Mouse (Mus musculus) heart, adult 2 months (tissue): ENCODE results near the gene 4931429L15Rik. TPM values are rescaled to one million over a fixed set of nuclear protein-coding genes. Genes with fewer than 3 reads are reported as not detected.

Source experiments
- DNase-seq, 2 experiments: peaks; one replicate each; pipeline ENCODE4 v3.0.0; 2021
- H3K27ac ChIP-seq: fragments of 200-600 bp; 2 replicates; pipeline ENCODE4 v1.8.1; 2022
- H3K27me3 ChIP-seq: fragments of 200-500 bp; 2 replicates; pipeline ENCODE4 v1.6.1; 2012; ENCODE audit warnings: mild to moderate bottlenecking, low read length, inconsistent platforms, mixed read lengths; ENCODE audit not compliant: control insufficient read depth, insufficient read depth
- H3K36me3 ChIP-seq: fragments of 200-500 bp; 2 replicates; pipeline ENCODE4 v1.6.1; 2012; ENCODE audit warnings: low read length, inconsistent platforms; ENCODE audit not compliant: control insufficient read depth, insufficient read depth
- H3K4me1 ChIP-seq: fragments of 200-500 bp; 2 replicates; pipeline ENCODE4 v1.6.1; 2011; ENCODE audit warnings: low read length; ENCODE audit not compliant: control insufficient read depth, insufficient read depth
- H3K4me3 ChIP-seq: fragments of 200-600 bp; 2 replicates; pipeline ENCODE4 v1.8.1; 2022
- H3K79me2 ChIP-seq: fragments of 200-500 bp; replicated peaks from 2 replicates; pipeline ENCODE4 v1.6.1; 2012; ENCODE audit warnings: mild to moderate bottlenecking, inconsistent platforms, low read length, moderate library complexity, mixed read lengths; ENCODE audit not compliant: control insufficient read depth, insufficient read depth
- H3K9ac ChIP-seq: fragments of 200-500 bp; 2 replicates; pipeline ENCODE4 v1.6.1; 2012; ENCODE audit warnings: low read depth, mild to moderate bottlenecking, control low read depth, inconsistent platforms, low read length, mixed read lengths
- CTCF ChIP-seq: fragments of 200-600 bp; IDR thresholded peaks from 2 replicates; pipeline ENCODE4 v1.8.1; 2022; ENCODE audit warnings: antibody characterized with exemption, mild to moderate bottlenecking, moderate library complexity
- EP300 ChIP-seq: fragments of 200-500 bp; IDR thresholded peaks from 2 replicates; pipeline ENCODE4 v1.6.1; 2011; ENCODE audit warnings: low read depth, low read length, control low read depth; ENCODE audit not compliant: insufficient read depth
- POLR2A ChIP-seq: fragments of 200-500 bp; IDR thresholded peaks from 2 replicates; pipeline ENCODE4 v1.6.1; 2011; ENCODE audit warnings: mild to moderate bottlenecking, low read depth, low read length, control low read depth; ENCODE audit not compliant: insufficient read depth
- WGBS: fragments of 180-500 bp; shearing (Covaris S2); methylation state at CpG from one replicate; pipeline ENCODE4 v1.1.7; 2018; 5-methylcytosine and 5-hydroxymethylcytosine counted together
- intact Hi-C: fragments of 180-260 bp; cut with DNase I; formaldehyde crosslinking; loops from one replicate; pipeline ENCODE4 v1.15.1; 2025
- polyA plus RNA-seq: library from polyadenylated mRNA; depleted of rRNA; stranded (reverse); fragments of >200 nt; gene quantifications from 2 replicates; pipeline ENCODE4 v1.2.3, GENCODE M21; 2012
- total RNA-seq, 2 experiments: library from RNA; stranded (reverse); gene quantifications; 2 replicates each; pipeline ENCODE4 v1.2.3; 2021

Gene 4931429L15Rik
- total and polyA plus RNA-seq, 3 experiments, result 0.04 TPM; not detected in 2

DNA sequence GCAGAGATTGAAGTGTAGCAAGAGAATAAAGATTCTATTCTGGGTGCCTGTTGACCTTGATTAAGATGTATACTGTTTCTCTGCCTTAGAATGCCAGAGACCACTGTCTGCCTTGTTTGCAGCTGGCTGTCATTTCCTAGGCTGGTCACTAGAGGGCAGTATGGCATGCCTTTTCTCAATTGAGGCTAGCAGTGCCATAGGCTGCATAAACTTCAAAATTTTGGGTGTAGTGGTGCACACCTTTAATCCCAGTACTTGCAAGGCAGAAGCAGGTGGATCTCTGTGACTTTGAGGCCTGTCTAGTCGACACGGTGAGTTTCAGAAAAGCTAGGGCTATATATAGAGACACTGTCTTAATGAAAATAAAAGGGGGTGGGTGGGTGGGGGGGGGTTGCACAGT is 17.6 kb downstream of the 4931429L15Rik start:
- no peaks in the 10 kb centered on the region for H3K79me2 ChIP-seq
- no peak overlapping the region for H3K27ac ChIP-seq
- intact Hi-C loops, result loop anchor here (1.0 kb wide), 1 partner anchor 12 kb away; no protein-coding TSS in a partner anchor
- no peak overlapping the region for H3K9ac ChIP-seq
- no peak overlapping the region for H3K4me3 ChIP-seq
- WGBS, result 3% methylated on average over 2 of the region's 2 CpGs
- TF ChIP-seq POLR2A (no peak), CTCF (peak; percentile 97), EP300 (0 out of 2 replicates have a peak, but pooled peaks have one; percentile 43)
- H3K36me3 ChIP-seq, result no peaks in the 10 kb centered on the region; the same call in 1 of the 2 replicates
- DNase-seq, result peak; percentile 20 to 39
- H3K27me3 ChIP-seq, result no peaks in the 10 kb centered on the region
- no peaks in the 10 kb centered on the region for H3K4me1 ChIP-seq

DNA sequence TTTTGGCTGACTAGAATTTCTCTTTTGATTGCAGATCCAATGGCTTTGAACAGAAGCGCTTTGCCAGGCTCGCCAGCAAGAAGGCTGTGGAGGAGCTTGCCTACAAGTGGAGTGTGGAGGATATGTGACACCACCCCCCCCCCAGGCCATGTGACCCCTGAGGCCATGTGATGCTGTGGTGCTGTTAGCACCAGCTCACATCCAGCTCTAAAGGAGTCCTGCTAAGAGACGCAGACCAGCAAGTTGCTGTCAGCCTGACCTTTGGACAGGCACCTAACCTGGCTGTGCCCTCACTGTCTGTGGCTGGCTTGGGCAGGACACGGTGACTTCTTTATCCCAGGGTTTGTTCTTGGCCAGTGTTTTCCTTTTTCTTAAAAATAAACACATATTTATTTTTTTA is 21.4 kb downstream of the 4931429L15Rik start:
- no peaks in the 10 kb centered on the region for H3K4me1 ChIP-seq
- no peaks in the 10 kb centered on the region for H3K27me3 ChIP-seq
- no peak overlapping the region for H3K4me3 ChIP-seq
- TF ChIP-seq EP300 (no peak), CTCF (no peak), POLR2A (no peak)
- H3K79me2 ChIP-seq, result no peaks in the 10 kb centered on the region
- no peak overlapping the region for H3K9ac ChIP-seq
- intact Hi-C loops, result no loop called here
- no peak overlapping the region for H3K27ac ChIP-seq
- DNase-seq, result no peak
- WGBS, result 84% methylated on average over 4 of the region's 4 CpGs
- H3K36me3 ChIP-seq, result no peaks in the 10 kb centered on the region; the same call in 1 of the 2 replicates

DNA sequence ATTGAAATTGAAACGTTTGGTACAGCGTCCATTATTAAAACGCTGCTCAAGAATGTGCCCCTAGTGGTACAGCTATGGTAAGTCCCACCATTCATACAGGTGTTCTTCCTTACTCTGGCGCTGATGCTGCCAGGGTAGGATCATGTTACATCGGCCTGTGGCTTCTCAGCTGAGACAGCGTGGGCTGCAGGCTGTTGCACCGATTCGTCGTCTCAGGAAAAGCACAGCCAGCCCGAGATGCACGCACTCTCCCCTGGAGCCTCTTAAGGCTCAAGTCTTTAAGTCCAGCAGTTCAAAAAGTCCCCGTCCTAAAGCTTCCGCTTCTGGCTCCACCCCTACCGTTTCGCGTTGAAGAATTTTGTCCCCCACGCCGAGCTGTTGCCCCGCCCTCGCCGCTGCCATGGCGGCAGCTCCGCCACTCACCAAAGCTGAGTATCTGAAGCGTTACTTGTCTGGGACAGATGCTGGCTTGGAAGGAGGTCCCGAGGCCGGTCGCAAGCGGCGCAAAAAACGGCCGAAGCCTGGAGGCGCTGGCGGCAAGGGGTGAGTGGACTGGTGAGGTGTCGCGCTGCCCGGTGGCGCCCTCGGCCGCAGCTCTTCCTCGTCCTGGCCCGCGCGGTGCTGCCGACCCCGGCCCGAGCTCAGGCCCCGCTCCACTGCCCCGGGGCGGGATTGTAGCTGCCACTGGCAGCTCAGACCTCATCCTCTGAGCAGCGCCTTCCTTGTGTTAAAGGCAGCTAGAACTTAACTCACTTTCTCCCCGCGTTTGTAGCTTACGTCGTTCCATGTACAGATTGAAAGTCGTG is 37.0 kb downstream of the 4931429L15Rik start, which contains the start of gene Bud13:
Bud13 (plus strand) TSS at position 378 of the 806 bp plus-strand sequence.
- no peaks in the 10 kb centered on the region for H3K4me1 ChIP-seq
- H3K4me3 ChIP-seq, result peak within 1 kb of the TSS; percentile 99
- no peaks in the 10 kb centered on the region for H3K27me3 ChIP-seq
- H3K36me3 ChIP-seq, result peaks cover 2% of the 10 kb centered on the region; the same call in 1 of the 2 replicates
- TF ChIP-seq POLR2A (peak; percentile 85), CTCF (peak; percentile 63), EP300 (no peak)
- intact Hi-C loops, result loop anchor here (5.0 to 10.0 kb wide), 2 partner anchors 376 to 458 kb away; partner anchors contain the start of genes Cep164, Pcsk7 and Rnf214
- peak; percentile 93 to 99 for DNase-seq
- H3K27ac ChIP-seq, result peak within 1 kb of the TSS; percentile 86
- under 1% methylated on average over 55 of the region's 55 CpGs for WGBS
- peak within 1 kb of the TSS; percentile 94 for H3K9ac ChIP-seq
- no peaks in the 10 kb centered on the region; the same call in 1 of the 2 replicates for H3K79me2 ChIP-seq

DNA sequence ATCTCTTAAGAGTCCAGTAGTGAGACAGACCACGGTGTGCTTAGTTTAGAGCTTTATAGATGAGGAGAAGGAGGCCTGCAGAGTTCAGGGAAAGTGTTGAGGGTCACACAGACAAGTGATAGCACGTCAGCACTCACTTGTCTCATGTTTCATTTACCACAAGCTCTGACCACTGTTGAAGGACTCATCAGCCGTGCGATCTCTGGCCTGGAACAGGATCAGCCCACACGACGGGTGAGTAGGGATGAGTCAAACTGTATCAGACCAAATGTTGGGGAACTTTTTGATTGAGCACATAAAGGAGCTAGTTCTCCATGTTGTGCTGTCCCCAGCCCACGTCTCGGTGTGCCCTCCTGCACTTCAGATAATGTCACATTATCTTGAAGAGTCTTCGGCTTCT is 45.3 kb downstream of the 4931429L15Rik start:
- DNase-seq, result no peak
- no peaks in the 10 kb centered on the region for H3K79me2 ChIP-seq
- 74% methylated on average over 9 of the region's 9 CpGs for WGBS
- no peak overlapping the region for H3K9ac ChIP-seq
- H3K27ac ChIP-seq, result no peak overlapping the region
- no peaks in the 10 kb centered on the region; the same call in 1 of the 2 replicates for H3K36me3 ChIP-seq
- intact Hi-C loops, result no loop called here
- no peak overlapping the region for H3K4me3 ChIP-seq
- TF ChIP-seq EP300, result no peak
- no peak for TF ChIP-seq POLR2A
- TF ChIP-seq CTCF, result no peak
- H3K4me1 ChIP-seq, result peaks cover 5% of the 10 kb centered on the region
- H3K27me3 ChIP-seq, result no peaks in the 10 kb centered on the region

DNA sequence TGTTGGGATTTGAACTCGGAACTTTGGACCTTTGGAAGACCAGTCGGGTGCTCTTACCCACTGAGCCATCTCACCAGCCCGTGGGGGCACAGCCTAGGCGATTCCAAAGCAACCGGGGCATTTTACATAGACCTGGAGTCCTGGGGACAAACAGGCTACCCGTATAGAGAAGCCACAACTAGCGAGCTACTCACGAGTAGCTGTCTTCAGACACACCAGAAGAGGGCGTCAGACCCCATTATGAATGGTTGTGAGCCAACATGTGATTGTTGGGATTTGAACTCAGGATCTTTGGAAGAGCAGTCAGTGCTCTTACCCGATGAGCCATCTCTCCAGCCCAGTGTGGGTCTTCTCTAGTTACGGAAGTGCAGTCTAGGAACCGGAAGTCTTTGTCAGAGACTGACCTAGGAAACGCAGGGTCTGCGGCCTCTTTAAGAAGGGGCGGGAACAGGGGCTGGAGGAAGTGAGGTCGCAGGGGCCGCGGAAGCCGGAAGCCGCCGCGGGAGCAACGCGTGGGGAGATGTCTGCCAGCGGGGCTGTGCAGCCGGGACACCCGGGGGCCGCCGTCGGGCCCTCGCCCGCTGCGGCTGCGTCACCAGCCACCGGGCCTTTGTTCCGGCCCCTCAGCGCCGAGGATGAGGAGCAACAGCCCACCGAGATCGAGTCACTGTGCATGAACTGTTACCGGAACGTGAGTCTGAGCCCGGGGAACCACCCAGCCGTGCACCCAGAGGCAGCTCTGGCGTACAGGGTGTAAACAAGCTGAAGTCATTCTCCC is 46.9 kb downstream of the 4931429L15Rik start, which contains the start of gene Zpr1:
Zpr1 (plus strand) TSS at position 388 of the 778 bp plus-strand sequence.
- H3K4me1 ChIP-seq, result peaks cover 5% of the 10 kb centered on the region
- H3K9ac ChIP-seq, result peak within 1 kb of the TSS; percentile 66
- 4% methylated on average over 45 of the region's 45 CpGs for WGBS
- H3K36me3 ChIP-seq, result no peaks in the 10 kb centered on the region; the same call in 1 of the 2 replicates
- peak within 1 kb of the TSS; percentile 66 for H3K27ac ChIP-seq
- no peaks in the 10 kb centered on the region for H3K27me3 ChIP-seq
- intact Hi-C loops, result no loop called here
- peak; percentile 91 to 92 for DNase-seq
- TF ChIP-seq CTCF, result peak; percentile 63
- peak; percentile 54 for TF ChIP-seq POLR2A
- 0 out of 2 replicates have a peak, but pooled peaks have one; percentile 46 for TF ChIP-seq EP300
- H3K79me2 ChIP-seq, result no peaks in the 10 kb centered on the region
- H3K4me3 ChIP-seq, result peak within 1 kb of the TSS; percentile 77
